Mouse (Mus musculus) ES-E14 (cell line): ENCODE measurements at regions not wholly inside any gene's neighbourhood (a gene's known extent, or its start where the extent isn't known, plus 50 kb on each side); places are given as distances from the start of the nearest gene placed in this dataset.

ENCODE experiments used
- DNase-seq: peaks from one replicate; pipeline ENCODE4 v3.0.0-alpha.2; 2013; ENCODE audit warnings: low read depth, low spot score
- H3K27ac ChIP-seq: 2 replicates; pipeline ENCODE4 v1.5.1; 2012; ENCODE audit warnings: low read depth, mild to moderate bottlenecking, low read length, moderate library complexity, mixed read lengths; ENCODE audit not compliant: poor library complexity, insufficient read depth, severe bottlenecking
- H3K36me3 ChIP-seq: 2 replicates; pipeline ENCODE4 v1.6.1; 2012; ENCODE audit warnings: mild to moderate bottlenecking, low read length, moderate library complexity, mixed read lengths; ENCODE audit not compliant: control insufficient read depth, poor library complexity, insufficient read depth, severe bottlenecking
- H3K4me1 ChIP-seq, 2 experiments: fragments of 150-350 bp in 1 of 2; sonication (generic) in 1 of 2; 2 replicates each; pipeline ENCODE4 v1.6.1; 2012; ENCODE audit warnings: low read length in 2 of 2, mild to moderate bottlenecking in 1 of 2, mixed read lengths in 1 of 2; ENCODE audit not compliant: control insufficient read depth in 2 of 2, insufficient read depth in 2 of 2, poor library complexity in 1 of 2
- H3K4me3 ChIP-seq, 2 experiments: fragments of 150-350 bp in 1 of 2; sonication (generic) in 1 of 2; 2 replicates each; pipeline ENCODE4 v1.5.1; 2012; ENCODE audit warnings: low read length in 2 of 2, low read depth in 1 of 2, mild to moderate bottlenecking in 1 of 2, mixed read lengths in 1 of 2; ENCODE audit not compliant: insufficient read depth in 1 of 2, poor library complexity in 1 of 2, severe bottlenecking in 1 of 2
- H3K9ac ChIP-seq: 2 replicates; pipeline ENCODE4 v1.6.1; 2012; ENCODE audit warnings: low read depth, mild to moderate bottlenecking, low read length, mixed read lengths; ENCODE audit not compliant: poor library complexity, insufficient read depth, severe bottlenecking
- H3K9me3 ChIP-seq: fragments of 150-350 bp; sonication (generic); 2 replicates; pipeline ENCODE4 v1.6.1; 2012; ENCODE audit warnings: low read depth, mild to moderate bottlenecking, low read length; ENCODE audit not compliant: control insufficient read depth, insufficient read depth
- CHD2 ChIP-seq: IDR thresholded peaks from 2 replicates; pipeline ENCODE4 v1.6.1; 2014; ENCODE audit warnings: mild to moderate bottlenecking, low read depth, low read length, inconsistent platforms
- HCFC1 ChIP-seq: IDR thresholded peaks from 2 replicates; pipeline ENCODE4 v1.6.1; 2012; ENCODE audit warnings: low read length, inconsistent platforms, borderline replicate concordance; ENCODE audit not compliant: insufficient read depth
- MAFK ChIP-seq: IDR thresholded peaks from 2 replicates; pipeline ENCODE4 v1.6.1; 2014; ENCODE audit warnings: mild to moderate bottlenecking, low read depth, low read length, inconsistent platforms; ENCODE audit not compliant: insufficient read depth
- ZC3H11A ChIP-seq: IDR thresholded peaks from 2 replicates; pipeline ENCODE4 v1.6.1; 2012; ENCODE audit warnings: low read depth, mild to moderate bottlenecking, inconsistent platforms, low read length, borderline replicate concordance
- ZNF384 ChIP-seq: IDR thresholded peaks from 2 replicates; pipeline ENCODE4 v1.6.1; 2012; ENCODE audit warnings: low read depth, low read length, inconsistent platforms
- in situ Hi-C, 2 experiments: fragments of 600-800 bp; cut with MboI; formaldehyde crosslinking; loops; one replicate each; pipeline ENCODE4 v1.15.1; 2025; ENCODE audit warnings: low sequenced_read_pairs in 2 of 2, inconsistent platforms in 1 of 2; ENCODE audit not compliant: unreplicated experiment in 2 of 2

DNA sequence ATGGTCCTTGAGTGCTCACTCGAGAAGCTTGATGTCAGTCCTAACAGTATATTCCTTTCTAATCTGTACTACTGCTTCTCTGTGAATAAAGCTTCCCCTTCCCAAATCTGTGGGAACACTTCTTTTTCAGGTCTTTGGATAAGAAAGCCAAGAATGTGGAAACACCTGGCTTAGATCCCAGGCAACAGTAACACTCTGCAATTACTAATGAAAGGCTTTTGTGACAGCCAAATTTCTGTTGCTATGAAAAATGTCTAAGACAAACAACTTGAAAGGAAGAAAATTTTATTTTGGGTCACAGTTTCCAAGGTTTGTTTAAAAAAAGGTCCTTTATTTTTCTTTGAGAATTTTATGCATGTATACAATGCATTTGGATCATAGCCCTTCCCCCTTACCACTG, 56.0 kb upstream of the Mroh9 start:
- no peaks in the 10 kb centered on the region for H3K9me3 ChIP-seq
- H3K4me3 ChIP-seq: no peak overlapping the region
- H3K9ac ChIP-seq: no peak overlapping the region
- DNase-seq: no peak
- H3K4me1 ChIP-seq: no peaks in the 10 kb centered on the region
- in situ Hi-C loops: loop anchor here in 1 of 2 experiments (25.0 kb wide), 1 partner anchor 771 kb away; no protein-coding TSS in a partner anchor
- H3K36me3 ChIP-seq: no peaks in the 10 kb centered on the region
- no peak overlapping the region for H3K27ac ChIP-seq
- TF ChIP-seq MAFK: no peak
- no peak for TF ChIP-seq ZC3H11A
- no peak for TF ChIP-seq ZNF384

DNA sequence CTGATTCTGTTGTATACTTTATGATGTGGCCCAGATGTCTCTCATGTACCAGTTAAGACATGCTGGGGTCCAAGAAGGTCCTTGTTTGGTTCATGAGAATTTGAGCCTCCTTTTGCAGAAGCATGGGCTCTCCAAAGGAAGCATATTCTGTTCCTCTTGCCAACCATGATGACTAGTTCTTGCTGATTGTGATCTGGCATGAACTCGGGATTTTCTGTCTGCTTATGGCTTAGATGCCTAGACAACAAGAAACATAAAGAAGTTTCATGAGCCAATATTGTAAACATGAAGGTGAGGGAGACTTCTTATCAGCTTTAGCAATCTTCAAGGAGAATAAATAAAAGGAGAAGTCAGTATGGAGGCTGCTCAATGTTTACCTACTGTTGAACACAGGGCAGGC, 52.7 kb upstream of the Mroh9 start:
- Histone ChIP-seq H3K36me3 (no peaks in the 10 kb centered on the region), H3K9me3 (no peaks in the 10 kb centered on the region), H3K9ac (no peak overlapping the region), H3K27ac (no peak overlapping the region), H3K4me3 (no peak overlapping the region), H3K4me1 (no peaks in the 10 kb centered on the region)
- TF ChIP-seq HCFC1 (no peak), MAFK (no peak), CHD2 (no peak), ZNF384 (no peak), ZC3H11A (no peak)
- no peak for DNase-seq
- in situ Hi-C loops: loop anchor here in 1 of 2 experiments (25.0 kb wide), 1 partner anchor 774 kb away; no protein-coding TSS in a partner anchor
